Mouse (Mus musculus): Measurements from ENCODE around the gene Cpn2.

The Cpn2 gene

GRCm38 (mm10) chr16:30234636-30235546 is 32.4 kb downstream of the Cpn2 start:
- DNase-seq: no peak

- DNase-seq: no peak
Measured at GRCm38 (mm10) chr16:30234077-30234476, 33.2 kb downstream of the Cpn2 start.

- DNase-seq: no peak
Measured at GRCm38 (mm10) chr16:30231882-30232604, 35.3 kb downstream of the Cpn2 start.

- peak; percentile 32 to 60 for DNase-seq
Measured at GRCm38 (mm10) chr16:30227352-30227751, 39.9 kb downstream of the Cpn2 start.

- DNase-seq: no peak
Measured at GRCm38 (mm10) chr16:30221161-30221782, 46.0 kb downstream of the Cpn2 start.

- no peak for DNase-seq
Measured at GRCm38 (mm10) chr16:30215811-30216210, 51.5 kb downstream of the Cpn2 start.

- DNase-seq: no peak
Measured at GRCm38 (mm10) chr16:30213644-30214043, 53.7 kb downstream of the Cpn2 start.

- DNase-seq: no peak
Measured at GRCm38 (mm10) chr16:30212035-30212434, 55.3 kb downstream of the Cpn2 start.

GRCm38 (mm10) chr16:30209264-30209663 is 58.0 kb downstream of the Cpn2 start:
- DNase-seq: no peak

- no peak for DNase-seq
Measured at GRCm38 (mm10) chr16:30207991-30208390, 59.3 kb downstream of the Cpn2 start.

- no peak for DNase-seq
Measured at GRCm38 (mm10) chr16:30207111-30207828, 60.0 kb downstream of the Cpn2 start.

Measured in thymus, adult 18-20 months (tissue).